Mouse (Mus musculus) stomach, postnatal 0 days (tissue): Measurements from ENCODE around the gene Dnm3.

ENCODE experiments used
- CTCF ChIP-seq: IDR thresholded peaks from 2 replicates; pipeline ENCODE4 v1.5.1; 2016; ENCODE audit warnings: antibody characterized with exemption, low read depth, mild to moderate bottlenecking, moderate library complexity
- EP300 ChIP-seq: optimal IDR thresholded peaks from 2 replicates; pipeline ENCODE3; 2016; ENCODE audit warnings: antibody characterized with exemption

GRCm38 (mm10) chr1:162202465-162203348, 275.1 kb downstream of the Dnm3 start:
- TF ChIP-seq CTCF (no peak), EP300 (peak; percentile 33)
